Mouse (Mus musculus): ENCODE results near the gene Smg9.

Smg9 gene

GRCm38 (mm10) chr7:24399256-24400081 lies at the start of gene Smg9:
Gene Smg9 (plus strand): TSS chr7:24399619.
- peak; percentile 98 for DNase-seq

- no peak for DNase-seq
Observed at GRCm38 (mm10) chr7:24355646-24356045, 43.8 kb upstream of the Smg9 start.

- no peak for DNase-seq
Observed at GRCm38 (mm10) chr7:24356081-24356480, 43.3 kb upstream of the Smg9 start.

GRCm38 (mm10) chr7:24357899-24358298 lies 41.5 kb upstream of the Smg9 start:
- no peak for DNase-seq

GRCm38 (mm10) chr7:24359269-24359668 lies 40.1 kb upstream of the Smg9 start:
- DNase-seq: peak in 1 of 2 experiments; percentile 27

GRCm38 (mm10) chr7:24361001-24361400 lies 38.4 kb upstream of the Smg9 start:
- DNase-seq: no peak

GRCm38 (mm10) chr7:24363228-24363627 lies 36.2 kb upstream of the Smg9 start:
- peak in 1 of 2 experiments; percentile 32 for DNase-seq

- DNase-seq: peak; percentile 73 to 90
Observed at GRCm38 (mm10) chr7:24364827-24365226, 34.6 kb upstream of the Smg9 start.

- DNase-seq: no peak
Observed at GRCm38 (mm10) chr7:24365258-24366014, 34.0 kb upstream of the Smg9 start.

- no peak for DNase-seq
Observed at GRCm38 (mm10) chr7:24366716-24367632, 32.4 kb upstream of the Smg9 start.

GRCm38 (mm10) chr7:24368226-24368625 lies 31.2 kb upstream of the Smg9 start:
- DNase-seq: no peak

- DNase-seq: no peak
Observed at GRCm38 (mm10) chr7:24368946-24369345, 30.5 kb upstream of the Smg9 start.

GRCm38 (mm10) chr7:24369731-24370541 lies 29.5 kb upstream of the Smg9 start, which contains the start of gene Kcnn4:
Gene Kcnn4 (plus strand): TSS chr7:24370263.
- no peak for DNase-seq

GRCm38 (mm10) chr7:24371012-24371808 lies 28.2 kb upstream of the Smg9 start:
- no peak for DNase-seq

- DNase-seq: no peak
Observed at GRCm38 (mm10) chr7:24371809-24372145, 27.6 kb upstream of the Smg9 start.

GRCm38 (mm10) chr7:24372300-24372699 lies 27.1 kb upstream of the Smg9 start:
- no peak for DNase-seq

- no peak for DNase-seq
Observed at GRCm38 (mm10) chr7:24372786-24373185, 26.6 kb upstream of the Smg9 start.

- peak; percentile 25 to 55 for DNase-seq
Observed at GRCm38 (mm10) chr7:24373538-24374379, 25.7 kb upstream of the Smg9 start.

GRCm38 (mm10) chr7:24376456-24376855 lies 23.0 kb upstream of the Smg9 start:
- no peak for DNase-seq
